Mouse (Mus musculus): ENCODE measurements around the gene Ppm1l.

Ppm1l gene

DNA sequence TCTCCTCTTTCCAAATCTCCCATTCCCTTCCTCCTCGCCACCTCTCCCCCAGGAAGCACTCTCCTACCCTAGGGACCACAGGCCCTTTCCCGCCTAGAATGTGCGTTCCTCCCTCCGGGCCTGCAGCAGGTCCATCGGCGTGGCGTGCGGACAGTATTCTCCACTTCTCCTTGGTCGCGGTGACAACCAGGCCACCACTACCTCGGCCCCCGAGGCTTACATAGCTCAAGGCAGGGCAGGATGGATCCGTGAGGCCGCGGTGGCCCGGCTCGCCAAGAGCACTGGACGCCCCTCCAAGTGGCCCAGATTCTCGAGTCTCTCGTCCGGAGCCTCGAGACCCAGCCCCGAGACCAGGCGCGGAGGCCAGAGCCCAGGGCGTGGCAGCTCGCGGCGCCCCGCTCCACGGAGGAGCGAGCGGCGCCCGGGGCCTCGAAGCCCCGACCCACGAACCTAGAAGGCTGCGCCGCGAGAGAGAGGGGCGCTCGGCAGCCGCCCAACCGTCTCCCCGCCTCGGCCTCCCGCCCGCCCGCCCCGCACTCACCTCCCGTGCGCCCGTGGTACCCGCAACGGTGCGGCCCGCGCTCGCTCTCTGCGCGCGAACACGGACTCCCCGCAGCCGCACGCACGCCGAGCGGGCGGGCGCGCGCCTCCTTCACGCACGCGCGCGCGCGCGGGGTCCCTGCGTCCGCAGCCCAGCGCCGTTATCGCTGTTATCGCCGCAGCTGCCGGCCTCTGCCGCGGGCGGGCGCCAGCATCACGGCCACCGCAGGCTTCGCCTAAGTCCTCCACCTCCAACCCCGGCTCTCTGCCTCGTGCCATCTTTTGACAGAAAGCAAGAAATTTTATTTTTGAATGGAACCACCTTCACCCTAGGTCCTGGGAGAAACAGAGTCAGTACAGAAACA is 281.9 kb downstream of the Ppm1l start, which contains the start of gene B3galnt1:
Gene B3galnt1 (minus strand): TSS at position 700 of the 905 bp plus-strand sequence.
- DNase-seq = peak; percentile 84 to 86

DNA sequence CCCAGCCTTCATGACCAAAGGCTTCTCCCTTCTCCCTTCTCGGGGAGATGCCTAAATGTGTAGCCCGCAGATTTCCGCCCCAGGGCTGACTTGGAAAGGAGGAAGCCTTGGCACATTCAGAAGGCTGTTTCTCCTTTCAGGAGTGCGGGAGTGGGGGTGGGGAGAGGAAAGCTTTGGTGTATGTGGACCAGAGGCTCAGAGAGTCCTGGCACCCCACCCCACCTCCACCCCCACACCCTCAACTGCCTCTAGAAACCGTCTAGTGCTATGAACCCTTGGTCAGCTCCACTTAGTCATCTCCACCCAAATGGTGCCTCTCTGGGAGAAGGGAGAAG is 282.5 kb downstream of the Ppm1l start:
- peak; percentile 63 to 69 for DNase-seq

DNA sequence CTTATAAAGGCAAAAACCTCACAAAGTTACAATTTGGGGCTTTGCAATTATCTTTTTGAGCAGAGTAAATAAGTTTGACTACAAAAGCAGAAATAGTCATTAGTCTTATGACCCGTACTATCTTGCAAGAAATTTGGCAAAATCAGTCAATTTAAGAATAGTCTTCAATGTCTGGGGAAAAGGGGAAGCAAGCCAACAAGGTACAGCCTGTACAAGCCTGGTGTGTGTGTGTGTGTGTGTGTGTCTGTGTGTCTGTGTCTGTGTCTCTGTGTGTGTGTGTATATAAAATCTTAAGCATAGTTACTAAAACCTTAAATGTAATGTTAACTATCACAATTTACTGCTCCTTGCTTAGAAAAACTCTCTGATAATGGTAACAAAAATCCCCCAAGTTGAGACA is 290.3 kb downstream of the Ppm1l start:
- no peak for DNase-seq

DNA sequence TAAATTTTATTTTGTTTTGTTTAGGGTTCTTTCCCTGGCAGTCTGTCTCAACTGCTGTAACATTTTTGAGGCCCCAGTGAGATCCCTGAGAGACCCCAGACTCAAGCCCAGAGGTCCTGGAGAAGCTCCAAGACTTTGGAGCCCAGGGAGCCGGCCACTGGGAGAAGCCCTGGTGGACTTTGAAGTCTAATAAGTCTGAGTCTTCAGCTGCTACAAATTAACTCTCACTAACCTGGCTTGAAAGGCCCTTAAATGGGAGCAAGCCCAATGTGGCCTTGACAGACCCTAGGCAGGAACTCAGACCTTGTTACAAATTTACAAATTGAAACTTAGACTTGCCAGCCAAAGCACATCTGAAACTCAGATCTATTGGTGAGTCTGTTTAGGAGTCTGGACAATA is 290.8 kb downstream of the Ppm1l start:
- DNase-seq = no peak

DNA sequence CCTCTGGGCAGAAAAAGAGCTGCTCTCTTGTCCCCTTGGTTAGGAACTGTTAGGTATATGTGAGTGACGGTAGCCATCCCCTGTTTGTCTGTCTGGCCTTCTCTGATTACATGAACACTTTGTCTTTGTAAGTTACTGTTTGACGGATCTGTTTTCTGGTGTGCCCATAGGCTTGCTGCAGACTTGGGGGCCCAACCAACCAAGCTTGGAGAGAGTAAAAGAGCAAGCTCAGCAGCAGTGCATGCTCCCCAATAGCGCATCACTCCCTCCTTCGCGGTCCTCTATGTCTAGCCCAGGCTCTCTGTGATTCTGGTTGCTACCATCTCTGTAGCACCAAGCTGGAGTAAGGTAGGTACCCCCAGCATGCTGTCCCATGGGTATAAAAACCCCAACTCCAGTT is 291.2 kb downstream of the Ppm1l start:
- DNase-seq = no peak

All from cerebellum, postnatal 10 days (tissue).